Mouse (Mus musculus): ENCODE data around the gene Dpy19l2.
"Not testable (repeated sequence)": the region's sequence is repeated elsewhere in the genome, so short reads cannot be mapped to it uniquely, and the experiment has no call there.

Gene Dpy19l2

DNA sequence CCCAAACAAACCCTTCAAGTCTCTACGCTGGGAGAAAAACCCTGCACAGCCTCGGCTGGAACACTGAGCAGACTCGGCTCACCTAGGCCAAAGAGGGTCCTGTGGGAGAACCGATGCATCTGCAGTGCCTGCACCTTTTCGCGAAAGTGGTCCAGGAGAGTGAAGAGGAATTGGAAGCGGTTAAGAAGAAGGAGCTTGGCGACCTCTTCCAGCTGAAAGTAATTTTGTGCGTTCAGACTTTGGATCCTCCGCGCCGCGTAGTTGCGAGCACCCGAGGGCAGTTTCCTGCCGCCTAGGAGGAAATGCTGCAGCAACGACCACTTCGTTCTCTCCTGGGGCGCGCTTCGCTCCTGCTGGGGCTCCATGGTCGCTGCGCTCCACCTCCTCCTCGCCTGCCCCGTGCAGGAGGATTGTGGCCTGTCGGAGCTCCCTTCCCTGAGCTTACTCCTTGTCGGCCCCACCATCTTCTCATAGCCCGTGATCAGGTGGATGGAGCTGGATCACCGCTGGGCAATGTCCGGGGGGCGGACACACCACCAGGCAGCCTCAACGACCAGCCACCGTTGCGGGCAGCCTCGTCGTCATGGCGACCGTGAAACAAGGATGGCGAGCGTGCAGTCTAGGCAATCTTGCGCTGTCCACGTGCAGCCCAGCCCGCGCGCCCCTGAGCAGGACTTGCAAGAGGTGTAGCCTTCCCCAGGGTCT, at the start of gene Dpy19l2:
Dpy19l2 (minus strand) TSS at position 594 of the 705 bp plus-strand sequence.
- peak; percentile 29 to 33 for DNase-seq (ENCODE audit: low spot score in 2 of 2)

DNA sequence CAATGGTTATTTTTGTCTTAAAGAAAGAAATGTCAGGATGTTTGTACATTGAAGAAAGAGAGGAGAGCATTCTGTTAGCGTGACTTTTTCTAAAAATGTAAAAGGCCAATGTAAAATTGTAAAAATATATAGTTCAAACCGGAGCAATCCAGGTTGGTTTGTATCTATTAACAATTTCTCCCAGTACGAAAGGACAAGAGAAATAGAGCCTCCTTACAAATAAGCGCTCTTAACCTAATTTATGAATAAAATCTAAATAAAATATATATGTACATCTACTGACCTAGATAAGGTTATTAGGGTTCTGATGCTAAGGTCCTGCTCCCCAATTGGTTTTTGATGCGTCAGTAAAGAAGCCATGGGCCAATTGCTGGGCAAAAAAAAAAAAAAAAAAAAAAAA, 48.9 kb upstream of the Dpy19l2 start:
- no peak for DNase-seq (ENCODE audit: low spot score in 2 of 2)

DNA sequence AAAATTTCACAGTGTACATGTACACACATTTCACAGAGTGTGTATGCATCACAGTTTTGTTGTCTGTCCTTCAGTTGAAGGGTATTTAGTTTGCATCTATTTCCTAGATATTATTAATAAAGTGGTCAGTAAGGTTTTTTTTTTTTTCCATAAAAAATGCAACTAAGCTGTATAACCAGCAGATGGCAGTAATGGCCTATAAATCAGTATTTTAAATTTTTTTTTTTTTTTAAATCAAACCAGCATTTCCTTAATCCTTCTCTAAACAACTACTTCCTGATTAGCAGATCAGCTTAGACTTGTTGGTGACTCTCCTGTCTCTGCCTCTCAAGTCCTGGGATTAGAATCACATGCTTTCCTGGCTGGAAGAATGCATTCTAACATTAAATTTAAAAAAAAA, 5.2 kb upstream of the Dpy19l2 start:
- DNase-seq (ENCODE audit: low spot score in 2 of 2), result no peak

- no peak for DNase-seq (ENCODE audit: low spot score in 2 of 2)
These were observed 299 bp upstream of the Dpy19l2 start for GRCm38 (mm10) chr9:24696405-24696778.

GRCm38 (mm10) chr9:24637341-24637740, 58.8 kb downstream of the Dpy19l2 start:
- DNase-seq (ENCODE audit: low spot score in 2 of 2), result not testable (repeated sequence)

- DNase-seq (ENCODE audit: low spot score in 2 of 2), result no peak
These were observed 71.2 kb downstream of the Dpy19l2 start, which contains the start of gene Cypt4 for GRCm38 (mm10) chr9:24624896-24625295. Gene Cypt4, plus strand, starts transcription at chr9:24625196.

DNA sequence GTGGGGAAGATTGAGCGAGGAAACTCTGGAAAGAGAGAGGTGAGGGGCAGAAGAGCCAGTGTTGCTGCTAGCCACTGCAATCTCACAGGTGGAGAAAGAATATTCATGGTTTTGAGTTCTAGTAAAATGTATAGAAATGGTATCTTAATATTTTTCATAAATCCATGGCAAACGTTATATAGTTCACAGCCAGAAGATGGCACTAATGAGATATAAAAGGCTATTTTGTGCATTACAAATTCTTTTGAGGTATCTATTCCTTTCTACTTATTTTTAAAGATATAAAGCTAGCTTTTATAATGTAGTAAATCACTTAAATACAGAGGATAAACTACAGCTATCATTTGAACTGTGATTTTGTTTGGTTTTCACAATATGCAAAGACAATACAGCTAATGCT, 157.9 kb downstream of the Dpy19l2 start:
- DNase-seq (ENCODE audit: low spot score in 2 of 2), result no peak

DNA sequence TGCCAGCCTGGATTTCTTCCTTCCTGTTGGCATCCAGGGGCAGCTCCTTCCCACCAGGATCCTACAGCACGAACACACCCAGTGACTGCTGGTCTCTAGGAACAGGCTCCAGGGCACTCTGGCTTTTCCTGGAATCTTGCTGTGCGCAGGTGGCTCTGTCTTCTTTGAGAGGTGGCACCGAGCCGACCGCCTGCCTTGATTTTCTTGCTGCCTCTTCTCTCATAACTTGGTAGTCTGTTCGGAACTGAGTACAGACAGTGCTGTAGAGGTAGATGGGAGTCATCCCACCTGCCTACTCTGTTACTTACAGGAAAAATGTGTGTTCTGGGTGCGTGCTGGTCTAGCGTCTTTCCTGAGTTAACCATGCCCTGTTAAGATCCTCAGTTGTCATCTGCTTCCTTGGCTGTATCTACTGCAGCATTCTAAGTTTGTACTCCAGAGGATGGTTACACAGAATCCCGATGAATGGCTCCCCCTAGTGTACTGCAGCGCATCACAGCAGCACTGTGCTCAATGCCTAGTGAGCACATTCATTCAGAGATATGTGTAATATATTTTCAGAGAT, 179.4 kb downstream of the Dpy19l2 start:
- DNase-seq (ENCODE audit: low spot score in 2 of 2), result peak; percentile 45 to 75

GRCm38 (mm10) chr9:24514078-24514469, 182.0 kb downstream of the Dpy19l2 start:
- no peak for DNase-seq (ENCODE audit: low spot score in 2 of 2)

GRCm38 (mm10) chr9:24513290-24514077, 182.6 kb downstream of the Dpy19l2 start:
- no peak for DNase-seq (ENCODE audit: low spot score in 2 of 2)

DNA sequence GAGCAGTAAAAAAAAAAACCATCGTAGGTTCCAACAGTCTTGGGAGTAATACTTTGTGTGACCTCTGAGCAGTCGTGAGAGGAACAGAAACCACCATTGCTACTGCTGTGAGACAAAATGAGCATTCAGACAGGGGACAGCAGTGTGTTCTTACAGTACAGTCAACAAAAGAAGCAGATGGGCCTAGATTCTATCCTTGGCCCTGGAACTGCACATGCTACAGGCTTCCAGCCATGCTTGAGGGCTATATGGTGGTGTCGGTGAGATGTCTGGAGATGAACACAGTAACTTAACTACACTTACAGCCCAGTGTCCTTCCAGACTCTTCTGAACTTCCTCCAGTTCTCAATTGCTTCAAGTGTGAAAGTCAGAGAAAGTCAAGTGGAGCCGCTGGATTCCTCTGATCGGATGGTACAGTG, 184.0 kb downstream of the Dpy19l2 start:
- DNase-seq (ENCODE audit: low spot score in 2 of 2), result no peak

DNA sequence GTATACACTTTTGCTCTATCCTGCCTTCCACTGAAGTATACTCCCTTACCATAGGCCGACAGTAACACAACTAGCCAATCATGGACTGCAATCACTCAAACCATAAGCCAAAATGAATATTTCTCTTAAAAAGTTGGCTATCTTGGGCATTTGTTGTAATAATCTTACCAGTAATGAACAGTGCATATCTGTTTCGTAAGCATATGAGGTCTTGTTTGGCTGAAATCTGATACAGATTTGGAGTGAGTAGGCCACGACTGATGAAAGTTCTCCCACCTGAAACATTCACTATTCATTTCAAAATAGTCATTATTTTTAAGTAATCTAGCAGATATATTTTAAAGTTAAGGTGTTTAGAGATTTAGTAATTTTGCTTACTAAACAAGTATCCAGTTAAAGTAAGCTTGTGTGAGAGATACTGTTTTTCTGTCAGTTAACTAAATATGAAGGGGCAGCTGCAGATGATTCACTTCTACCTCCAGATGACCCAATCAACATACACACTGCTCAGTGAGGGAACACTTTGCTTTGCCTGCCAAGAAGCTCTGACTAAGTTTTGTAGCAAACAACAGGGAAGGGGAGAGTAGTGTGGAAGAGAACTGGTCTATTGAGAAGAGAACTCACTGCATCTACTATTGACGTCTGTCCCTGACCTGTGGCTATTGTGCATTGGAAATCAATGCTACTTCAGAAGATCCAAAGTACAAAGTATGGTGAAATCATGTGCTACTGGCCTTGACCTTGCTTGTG, 184.5 kb downstream of the Dpy19l2 start:
- DNase-seq (ENCODE audit: low spot score in 2 of 2), result no peak

DNA sequence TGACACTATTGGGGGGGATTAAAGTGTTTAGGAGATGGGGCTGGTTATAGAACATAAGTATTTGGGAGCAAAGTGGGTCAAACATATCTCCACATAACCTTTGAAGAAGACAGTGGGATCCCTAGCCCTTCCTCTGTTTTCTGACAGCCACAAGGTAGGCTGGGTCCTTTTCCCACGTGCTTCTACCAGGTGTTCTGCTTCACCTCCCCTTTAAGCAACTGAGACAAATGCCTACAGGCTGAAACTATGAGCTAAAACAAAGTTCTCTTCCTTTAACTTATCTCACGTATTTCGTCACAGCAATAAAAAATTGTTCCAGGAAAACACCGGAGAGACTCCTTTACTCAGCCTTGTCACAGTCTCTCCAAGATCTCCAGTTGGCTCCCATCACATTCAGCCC, 187.2 kb downstream of the Dpy19l2 start:
- no peak for DNase-seq (ENCODE audit: low spot score in 2 of 2)

Data from cerebellum, postnatal 4 days (tissue).